Mouse (Mus musculus): Measurements from ENCODE around the gene Tbcc.
A peak's percentile ranks its signal among the peaks of the same experiment; 100 is the strongest.

Tbcc gene

DNA sequence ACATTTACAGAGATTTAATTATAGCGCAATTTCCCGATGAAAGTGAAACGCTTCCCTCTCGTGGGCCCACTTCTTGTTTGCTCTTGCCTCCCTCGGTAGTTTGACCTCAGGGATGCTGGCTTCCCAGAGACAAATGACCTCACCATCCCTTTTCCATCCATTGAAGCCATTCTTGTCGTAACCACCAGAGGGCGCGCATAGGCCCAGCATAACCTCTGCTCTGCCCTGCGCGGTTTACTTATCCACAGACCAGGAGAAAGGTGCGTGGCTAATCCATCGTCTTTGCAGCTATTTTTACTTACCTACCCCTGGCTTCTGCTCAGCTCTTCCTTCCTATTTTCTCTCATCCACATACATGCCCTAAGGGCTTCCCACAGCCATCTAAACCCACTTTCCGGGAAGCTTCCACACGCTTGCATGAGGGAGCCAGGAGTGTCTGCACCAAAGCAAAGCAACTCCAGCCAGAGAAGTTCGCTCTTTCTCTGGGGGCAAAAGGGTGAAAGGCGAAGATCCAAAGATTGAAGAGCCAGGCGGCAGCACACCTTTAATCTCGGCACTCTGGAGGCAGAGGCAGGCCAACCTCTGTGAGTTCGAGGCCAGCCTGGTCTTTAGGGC lies 13.5 kb downstream of the Tbcc start:
- peak; percentile 85 for DNase-seq (ENCODE audit: low read depth)

DNA sequence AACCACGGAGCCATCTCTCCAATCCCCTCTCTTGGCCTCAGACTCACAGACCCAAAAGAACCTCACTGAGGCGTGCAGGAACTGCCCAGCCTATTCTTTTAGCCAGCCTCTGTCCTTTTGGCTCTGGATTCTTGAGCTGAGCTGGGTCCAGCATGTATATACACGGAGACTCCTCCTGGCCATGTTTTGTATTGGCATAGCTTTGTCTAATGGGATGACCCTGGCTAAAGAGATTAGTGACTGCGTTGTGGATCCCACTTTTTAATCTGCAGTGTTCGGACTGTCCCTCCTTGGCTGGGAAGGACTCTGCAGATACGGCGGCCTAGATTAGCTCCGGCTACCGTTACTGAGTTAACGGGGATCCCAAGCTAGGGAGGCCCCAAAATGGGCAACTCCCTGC lies 19.7 kb downstream of the Tbcc start, which contains the start of gene Prph2:
Gene Prph2, plus strand, starts transcription at position 274 of the 400 bp plus-strand sequence.
- DNase-seq (ENCODE audit: low read depth): no peak

DNA sequence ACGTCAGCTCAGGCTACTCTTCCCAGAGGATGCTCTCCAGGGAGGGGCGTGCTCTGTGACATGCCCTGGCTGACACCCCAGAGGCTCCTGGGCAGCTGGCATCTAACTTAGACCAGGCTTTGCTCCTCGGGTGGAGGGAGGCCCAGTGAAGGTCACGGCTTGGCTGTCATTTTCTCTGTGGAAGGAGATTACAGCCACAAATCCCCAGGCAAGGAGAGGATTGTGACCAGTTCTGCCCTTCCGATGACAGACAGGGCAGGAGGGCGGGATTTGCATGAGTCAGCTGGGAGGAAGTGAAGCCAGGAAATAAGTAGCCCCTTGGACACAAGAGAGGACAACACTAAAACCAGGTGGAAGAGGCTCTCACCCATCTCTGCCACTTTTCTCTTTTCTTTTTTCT lies 21.8 kb downstream of the Tbcc start:
- DNase-seq (ENCODE audit: low read depth): no peak

DNA sequence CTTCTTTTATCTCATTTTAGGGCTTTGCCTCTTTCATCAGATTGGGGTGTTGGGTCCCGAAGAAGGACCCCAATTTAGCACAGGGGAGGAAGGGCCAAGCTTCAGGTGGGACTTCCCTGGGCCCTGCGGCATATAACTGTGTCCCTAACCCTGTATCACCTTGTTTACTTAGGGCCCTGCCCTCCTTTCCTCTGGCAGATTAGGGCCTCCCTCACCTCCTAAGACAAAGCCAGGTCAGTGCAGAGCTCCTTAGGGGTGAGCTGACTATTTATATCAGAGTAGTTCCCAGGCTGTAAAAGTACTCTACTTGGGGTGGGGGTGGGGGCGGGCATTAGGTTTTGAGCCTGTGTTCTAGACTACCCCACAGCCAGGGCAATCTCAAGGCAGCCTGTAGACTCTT lies 24.6 kb downstream of the Tbcc start:
- DNase-seq (ENCODE audit: low read depth): no peak

DNA sequence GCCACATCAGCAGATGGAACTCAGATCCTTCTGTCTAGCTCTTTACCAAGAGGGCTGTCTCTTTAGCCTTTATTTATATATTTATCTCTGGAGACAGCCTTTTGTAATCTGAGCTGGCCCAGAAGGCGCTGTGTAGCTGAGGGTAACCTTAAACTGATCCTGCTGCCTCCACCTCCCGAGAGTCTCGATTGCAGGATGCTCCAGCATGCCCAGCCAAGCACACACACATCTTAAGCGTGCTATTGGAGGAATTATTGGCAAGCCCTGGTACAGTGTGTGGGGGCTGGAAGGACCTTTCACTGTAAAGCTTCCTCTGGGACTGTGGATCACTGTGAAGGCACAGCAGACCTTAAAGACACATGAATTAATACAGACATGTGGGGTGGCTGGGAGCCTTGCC lies 28.5 kb downstream of the Tbcc start:
- no peak for DNase-seq (ENCODE audit: low read depth)

DNA sequence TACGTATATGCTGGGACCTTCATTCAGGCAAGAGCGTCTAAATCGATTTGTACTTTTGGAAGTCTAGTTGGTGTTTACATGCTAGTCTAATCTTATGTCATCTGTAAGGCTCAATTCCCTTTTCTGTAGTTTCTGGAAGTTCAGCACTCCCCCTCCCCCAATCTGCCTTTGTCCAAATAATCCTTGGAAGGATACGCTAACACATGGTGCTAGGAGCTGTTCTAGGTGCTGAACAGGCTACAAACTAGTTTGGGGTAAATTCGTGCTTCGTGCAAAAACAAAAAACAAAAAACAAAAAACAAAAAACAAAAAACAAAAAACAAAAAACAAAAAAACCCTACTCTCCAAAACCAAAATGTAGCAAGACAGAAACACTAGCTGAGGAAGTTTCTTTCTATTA lies 30.4 kb downstream of the Tbcc start:
- no peak for DNase-seq (ENCODE audit: low read depth)

DNA sequence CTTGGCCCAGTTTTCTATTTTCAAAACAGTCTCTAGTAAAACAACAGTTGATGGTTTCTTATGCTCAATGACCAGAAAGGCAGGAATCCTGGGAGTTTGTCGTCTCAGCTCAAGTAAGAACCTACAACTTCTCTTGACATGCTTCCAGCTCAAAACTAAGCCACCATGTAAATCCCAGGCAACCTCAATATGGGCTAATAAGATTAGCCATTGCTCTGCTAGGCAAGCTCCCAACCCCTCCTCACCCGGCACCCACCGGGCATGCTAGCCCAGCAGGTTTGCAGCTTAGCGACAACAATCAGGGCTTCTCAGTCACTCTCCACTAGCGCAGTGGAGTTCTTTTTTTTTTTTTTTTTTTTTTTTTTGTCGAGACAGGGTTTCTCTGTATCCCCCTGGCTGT lies 35.7 kb downstream of the Tbcc start:
- DNase-seq (ENCODE audit: low read depth): no peak

DNA sequence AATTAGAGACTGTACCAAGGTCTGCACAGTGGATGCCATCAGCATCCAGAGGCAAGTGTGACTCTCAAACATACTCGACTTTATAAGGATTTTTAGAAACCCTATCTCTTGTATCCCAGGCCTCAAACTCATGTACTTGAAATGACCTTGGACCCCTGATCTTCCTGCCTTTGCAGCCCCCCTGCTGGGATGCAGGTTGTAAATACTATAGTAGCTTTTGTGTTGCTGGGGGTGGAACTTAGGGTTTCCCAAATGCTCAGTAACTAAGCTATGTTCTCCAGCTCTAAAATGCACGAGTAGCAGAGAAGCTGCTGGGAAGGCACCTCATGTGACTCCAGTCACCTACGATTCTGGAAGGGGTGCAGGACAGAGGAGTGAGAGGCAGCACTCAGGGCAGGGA lies 36.5 kb downstream of the Tbcc start:
- DNase-seq (ENCODE audit: low read depth): no peak

DNA sequence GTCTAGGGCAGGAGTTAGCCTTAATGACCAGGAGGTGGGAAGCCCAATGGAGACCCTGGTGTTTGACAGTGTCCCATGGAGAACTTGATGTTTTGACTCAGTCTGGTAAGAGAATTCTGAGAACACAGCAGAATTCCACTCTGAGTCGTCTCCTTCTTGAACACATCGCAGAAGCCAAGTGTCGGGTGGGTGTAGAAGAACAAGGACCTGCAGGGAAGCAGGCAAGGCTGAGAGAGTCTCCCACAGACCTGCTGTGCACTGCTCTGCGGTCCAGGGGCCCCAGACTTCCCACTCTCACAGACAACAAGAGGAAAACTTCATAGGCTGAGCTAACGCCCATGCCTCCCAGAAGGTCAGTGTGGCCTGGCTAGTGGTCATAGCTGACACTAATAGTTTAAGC lies 37.3 kb downstream of the Tbcc start:
- no peak for DNase-seq (ENCODE audit: low read depth)

DNA sequence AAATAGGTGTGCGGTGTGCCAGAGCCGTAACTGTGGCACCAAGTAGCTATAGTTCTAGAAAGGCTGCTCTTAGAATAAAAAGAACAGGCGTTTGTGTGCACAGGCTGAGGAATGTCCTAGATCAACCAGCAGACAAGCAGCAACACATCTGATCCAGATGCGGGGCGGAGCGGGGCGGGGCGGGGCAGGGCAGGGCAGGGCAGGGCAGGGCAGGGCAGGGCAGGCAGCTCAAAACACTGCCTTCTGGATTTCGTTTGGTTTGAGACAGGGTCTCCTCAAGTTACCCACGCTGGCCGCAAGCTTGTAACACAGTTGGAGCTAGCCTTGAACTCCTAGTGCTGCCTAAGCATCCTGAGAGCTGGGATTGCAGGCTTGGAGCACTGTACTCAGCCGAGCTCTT lies 38.8 kb downstream of the Tbcc start:
- no peak for DNase-seq (ENCODE audit: low read depth)

DNA sequence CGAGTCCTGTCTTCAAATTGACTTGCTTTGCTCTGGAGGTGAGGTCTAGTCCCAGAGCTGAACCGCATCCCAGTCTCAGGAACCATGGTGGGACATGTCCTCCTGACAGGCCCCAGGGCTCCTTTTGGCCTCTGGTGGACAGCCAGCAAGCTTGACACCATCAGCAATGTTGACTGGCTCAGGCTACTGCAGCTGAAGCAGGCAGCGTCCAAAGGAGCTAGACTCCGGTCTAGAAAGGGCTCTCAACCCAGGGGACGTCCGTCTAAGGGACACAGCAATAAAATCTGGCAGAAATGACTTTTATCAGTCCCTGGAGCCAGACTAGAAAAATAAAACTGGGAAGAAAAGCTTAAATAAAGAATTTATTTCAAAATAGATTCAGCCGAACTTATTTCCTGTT lies 39.4 kb downstream of the Tbcc start:
- DNase-seq (ENCODE audit: low read depth): no peak

DNA sequence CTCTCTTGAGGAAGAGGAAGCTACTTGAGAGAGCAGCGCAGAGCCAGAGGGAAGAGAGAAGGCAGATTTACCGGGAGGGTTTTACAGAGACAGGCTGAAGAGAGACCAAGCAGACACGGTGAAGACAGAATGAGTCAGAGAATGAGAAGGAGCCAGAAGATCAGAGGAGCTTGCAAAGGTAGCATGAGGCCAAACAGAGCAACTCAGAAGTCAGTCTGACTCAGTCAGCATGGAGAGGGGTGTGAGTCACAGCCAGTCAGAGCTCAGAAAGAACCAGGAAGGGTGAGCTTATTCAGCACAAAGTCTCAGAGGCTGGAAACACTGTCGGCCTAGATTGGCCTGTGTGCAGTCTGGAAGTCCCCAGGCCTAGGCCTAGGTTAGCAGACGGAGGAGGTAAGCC lies 42.5 kb downstream of the Tbcc start:
- no peak for DNase-seq (ENCODE audit: low read depth)

DNA sequence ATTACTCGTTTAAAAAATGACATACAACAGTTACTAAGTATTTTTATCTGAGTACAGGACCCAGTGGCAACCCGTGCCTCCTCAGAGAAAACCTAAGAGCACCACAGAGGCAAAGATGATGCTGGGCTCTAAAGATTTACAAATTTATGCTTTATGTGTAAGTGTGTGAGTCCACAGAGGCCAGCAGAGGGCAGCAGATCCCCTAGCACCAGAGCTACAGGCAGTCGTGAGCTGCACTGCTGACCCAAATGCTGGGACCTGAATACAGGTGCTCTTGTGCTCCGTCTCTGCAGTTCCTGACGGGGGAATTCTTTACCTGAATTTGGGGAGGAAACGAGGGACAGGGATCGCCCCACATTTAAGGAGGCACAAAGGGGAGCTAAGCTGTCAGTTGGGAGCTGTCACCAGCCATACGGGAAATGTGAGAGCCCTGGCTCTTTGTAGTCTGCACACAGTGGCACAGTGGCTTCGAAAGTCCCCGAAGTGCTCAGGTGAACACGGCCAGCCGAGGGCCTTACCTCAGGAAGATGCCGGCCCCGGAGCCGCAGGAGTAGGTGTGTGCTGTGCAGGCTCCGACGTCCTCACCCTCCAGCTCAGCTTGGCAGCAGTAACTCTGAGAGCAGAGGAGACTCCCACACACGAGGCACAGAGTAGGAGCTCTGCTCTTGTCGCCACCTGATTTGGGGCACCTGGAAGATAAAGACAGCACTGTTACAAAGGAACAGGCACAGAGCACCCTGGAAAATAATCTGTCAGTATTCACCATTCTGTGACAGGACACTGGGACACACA lies 43.3 kb downstream of the Tbcc start:
- DNase-seq (ENCODE audit: low read depth): peak; percentile 67

DNA sequence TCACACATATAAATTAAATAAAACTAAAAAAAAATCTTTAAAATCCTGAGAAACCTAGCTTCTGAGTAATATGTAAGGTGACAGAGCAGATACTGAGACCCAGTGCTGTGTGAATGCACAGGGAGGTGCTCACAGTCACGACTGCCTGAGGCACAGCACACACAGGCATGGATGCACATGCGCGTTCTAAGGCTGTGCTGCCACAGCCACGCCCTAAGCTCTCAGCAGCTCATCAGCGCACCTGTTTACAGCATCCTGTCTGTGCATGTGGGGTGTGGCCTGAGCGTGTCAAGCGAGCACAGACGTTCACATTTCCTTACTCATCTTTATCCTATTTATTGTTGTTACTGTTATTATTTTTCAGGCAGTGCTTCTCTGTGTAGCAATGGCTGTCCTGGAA lies 50.0 kb downstream of the Tbcc start:
- DNase-seq (ENCODE audit: low read depth): no peak

Data from naive thymus-derived CD4-positive, alpha-beta T cell, adult 2 months (primary cell).